Mouse (Mus musculus) urinary bladder, postnatal 4 days (tissue): ENCODE results near the gene Gm20388.

Source experiments
- DNase-seq, 2 experiments: peaks; one replicate each; pipeline ENCODE4 v3.0.0; 2021 to 2022; ENCODE audit warnings: low spot score in 2 of 2

Gene Gm20388

DNA sequence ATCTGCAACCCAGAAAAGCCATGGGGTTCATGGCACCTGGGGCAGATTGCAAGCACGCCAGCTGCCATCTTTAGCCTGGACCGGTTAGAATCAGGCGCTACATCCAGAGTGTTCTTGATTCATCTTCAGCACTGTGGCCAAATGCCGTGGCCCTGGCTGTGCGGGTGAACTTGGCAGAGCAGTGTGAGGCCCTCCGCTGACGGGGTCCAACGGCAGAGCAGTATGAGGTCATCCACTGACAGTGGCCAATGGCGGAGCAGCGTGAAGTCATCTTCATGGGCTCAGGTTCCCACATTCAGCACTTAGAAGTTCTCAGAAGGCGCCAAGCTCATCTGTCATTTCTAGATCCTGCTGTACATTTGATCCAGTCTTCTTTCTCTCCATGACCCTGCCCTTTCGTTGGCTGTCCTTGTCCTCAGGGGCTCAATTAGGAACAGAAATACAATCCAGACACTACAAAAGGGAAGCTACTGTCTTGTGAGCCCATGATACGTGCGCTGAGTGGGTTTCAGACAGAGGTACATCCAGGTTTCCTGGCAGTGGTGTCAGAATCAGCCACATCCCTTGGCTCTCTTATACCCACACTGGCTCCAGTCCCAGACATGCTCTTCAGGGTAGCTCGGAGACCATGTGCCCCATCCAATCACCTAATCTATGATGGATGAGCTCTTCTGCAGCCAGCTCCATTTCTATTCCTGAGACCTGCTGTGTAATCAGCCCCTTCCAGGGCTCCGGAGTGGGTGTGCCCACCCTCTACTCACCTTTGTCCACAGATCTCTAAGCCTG, 2329.8 kb downstream of the Gm20388 start:
- no peak for DNase-seq

- DNase-seq: no peak
These were observed 2332.7 kb downstream of the Gm20388 start for GRCm38 (mm10) chr8:122243310-122243709.

GRCm38 (mm10) chr8:122245161-122245560, 2334.5 kb downstream of the Gm20388 start:
- no peak for DNase-seq

- DNase-seq: no peak
These were observed 2335.9 kb downstream of the Gm20388 start for GRCm38 (mm10) chr8:122246257-122247211.

- DNase-seq: no peak
These were observed 2341.1 kb downstream of the Gm20388 start for GRCm38 (mm10) chr8:122251739-122252138.

DNA sequence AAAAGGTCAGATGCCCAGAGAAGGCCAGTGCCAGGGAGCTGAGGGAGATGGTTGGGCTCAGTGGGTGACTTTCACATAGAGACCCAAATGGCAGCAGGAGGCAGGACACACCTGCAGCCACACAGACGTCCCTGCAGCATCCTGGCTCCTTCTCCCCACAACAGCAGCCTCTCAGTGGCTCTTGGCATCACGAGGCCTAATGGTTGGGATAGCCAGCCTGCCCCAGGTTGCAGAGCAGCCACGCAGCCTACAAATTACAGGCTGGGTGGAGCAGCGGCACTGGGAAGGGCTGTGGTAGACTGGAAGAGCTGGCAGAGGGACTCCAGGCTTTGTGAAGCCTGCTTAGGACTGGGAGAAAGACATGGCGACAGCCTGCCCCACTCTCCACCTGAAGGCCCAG, 2341.7 kb downstream of the Gm20388 start:
- DNase-seq: no peak

- peak in 1 of 2 experiments; percentile 74 for DNase-seq
These were observed 2348.7 kb downstream of the Gm20388 start for GRCm38 (mm10) chr8:122259351-122259750.

DNA sequence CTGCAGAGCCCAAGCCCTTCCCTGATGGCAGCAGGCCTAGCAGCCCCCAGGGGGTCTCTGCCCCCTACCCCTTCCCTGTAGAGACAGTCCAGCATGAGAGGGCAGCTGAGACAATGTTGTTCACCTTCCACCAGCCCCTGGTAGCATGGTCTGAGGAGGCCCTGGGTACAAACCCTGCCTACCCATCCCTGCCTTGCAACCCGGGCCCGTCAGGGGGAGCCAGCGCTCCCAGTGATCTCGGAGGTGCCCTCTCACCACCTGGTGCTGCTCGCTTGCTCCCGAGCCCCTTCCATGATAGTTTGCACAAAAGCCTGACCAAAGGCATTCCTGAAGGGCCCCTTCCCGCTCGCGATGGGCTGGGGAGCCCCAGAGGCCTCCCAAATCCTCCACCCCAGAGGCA, 2350.1 kb downstream of the Gm20388 start:
- no peak for DNase-seq

DNA sequence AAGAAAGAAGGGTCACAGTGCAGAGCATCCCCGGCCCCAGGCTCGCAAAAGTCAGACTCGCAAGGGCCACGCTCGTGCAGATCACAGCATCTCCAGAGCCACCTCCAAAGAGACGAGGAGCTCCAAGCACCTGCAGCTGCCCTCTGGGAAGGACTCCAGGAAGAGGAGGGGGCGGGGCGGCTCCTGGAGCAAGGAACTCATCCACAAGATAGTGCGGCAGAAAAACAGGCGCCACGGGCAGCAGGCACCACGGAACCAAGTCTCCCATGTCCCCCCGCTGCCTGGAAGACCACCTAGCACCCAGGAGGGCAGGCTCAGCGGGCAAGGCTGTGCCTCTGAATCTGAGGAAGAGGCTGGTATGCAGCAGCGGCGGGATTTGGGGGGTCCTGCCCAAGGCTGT, 2352.2 kb downstream of the Gm20388 start:
- DNase-seq: no peak

DNA sequence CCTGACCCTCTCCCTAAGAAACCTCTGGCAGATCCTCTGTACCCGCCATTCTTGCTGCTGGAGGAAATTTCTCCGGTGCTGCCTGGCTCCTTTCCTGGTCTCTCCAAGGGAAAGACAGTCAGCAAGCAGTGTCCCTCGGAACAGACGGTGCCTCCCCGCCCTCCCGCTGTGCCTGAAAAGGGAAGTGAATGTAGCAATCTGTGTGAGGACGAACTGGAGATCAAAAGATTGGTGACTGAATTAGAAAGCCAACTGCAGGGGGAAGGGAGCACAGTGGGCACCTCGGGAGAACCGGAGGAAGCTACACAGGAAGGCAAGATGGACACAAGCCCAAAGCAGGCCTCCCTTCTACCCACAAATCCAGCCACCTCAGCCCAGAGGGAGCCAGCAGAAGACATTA, 2353.6 kb downstream of the Gm20388 start:
- DNase-seq: no peak

- no peak for DNase-seq
These were observed 2354.9 kb downstream of the Gm20388 start for GRCm38 (mm10) chr8:122265522-122265921.

GRCm38 (mm10) chr8:122266867-122267266, 2356.2 kb downstream of the Gm20388 start:
- no peak for DNase-seq

DNA sequence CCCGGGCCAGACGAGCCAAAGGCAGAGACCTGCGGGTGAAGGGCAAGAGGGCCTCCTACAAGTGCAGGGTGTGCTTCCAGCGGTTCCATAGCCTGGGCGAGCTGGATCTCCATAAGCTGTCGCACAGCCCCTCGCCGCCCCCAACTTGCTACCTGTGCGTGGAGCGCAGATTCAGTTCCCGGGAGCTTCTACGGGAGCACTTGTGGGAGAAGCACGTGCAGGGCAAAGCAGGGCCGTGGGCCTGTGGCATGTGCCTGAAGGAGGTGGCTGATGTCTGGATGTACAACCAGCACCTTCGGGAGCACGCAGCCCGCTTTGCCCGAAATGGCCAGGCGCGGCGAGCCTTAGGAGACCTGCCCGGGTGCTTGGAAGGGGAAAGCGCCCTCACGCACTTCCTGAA, 2358.2 kb downstream of the Gm20388 start:
- DNase-seq: no peak

DNA sequence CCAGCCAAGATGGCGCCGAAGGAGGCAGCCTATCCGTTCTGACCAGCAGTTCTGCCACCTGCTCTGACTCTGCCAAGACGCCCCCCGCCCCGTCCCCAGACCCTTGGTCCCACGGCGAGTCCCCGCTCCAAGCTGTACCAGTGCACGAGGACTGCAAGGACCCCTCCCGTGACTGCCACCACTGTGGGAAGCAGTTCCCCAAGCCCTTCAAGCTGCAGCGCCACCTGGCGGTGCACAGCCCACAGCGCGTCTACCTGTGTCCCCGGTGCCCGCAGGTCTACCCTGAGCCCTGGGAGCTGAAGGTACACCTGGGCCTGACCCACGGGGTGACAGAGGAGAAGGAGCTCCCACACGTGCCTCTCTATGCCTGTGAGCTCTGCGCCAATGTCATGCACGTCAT, 2358.8 kb downstream of the Gm20388 start:
- peak; percentile 56 to 83 for DNase-seq

DNA sequence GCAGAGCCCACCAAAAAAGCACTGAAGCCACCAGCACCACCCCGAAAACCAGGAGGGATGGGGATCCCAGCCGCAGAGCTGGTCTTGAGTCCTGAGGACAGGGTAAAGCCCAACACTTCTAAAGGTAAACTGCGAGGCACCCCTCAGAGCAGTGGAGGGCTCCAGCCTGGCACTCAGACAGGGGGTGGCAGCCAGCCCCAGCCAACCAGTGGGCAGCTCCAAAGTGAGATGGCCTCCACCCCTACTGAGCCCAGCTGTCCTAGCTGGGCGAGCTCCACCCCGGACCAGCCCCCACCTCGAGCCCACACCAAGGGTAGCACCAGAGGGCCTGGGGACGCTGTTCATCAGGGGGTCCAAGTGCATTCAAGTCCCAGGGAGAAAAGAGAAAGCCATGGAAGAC, 2359.9 kb downstream of the Gm20388 start:
- no peak for DNase-seq

GRCm38 (mm10) chr8:122273152-122273551, 2362.5 kb downstream of the Gm20388 start:
- DNase-seq: peak; percentile 67 to 82

DNA sequence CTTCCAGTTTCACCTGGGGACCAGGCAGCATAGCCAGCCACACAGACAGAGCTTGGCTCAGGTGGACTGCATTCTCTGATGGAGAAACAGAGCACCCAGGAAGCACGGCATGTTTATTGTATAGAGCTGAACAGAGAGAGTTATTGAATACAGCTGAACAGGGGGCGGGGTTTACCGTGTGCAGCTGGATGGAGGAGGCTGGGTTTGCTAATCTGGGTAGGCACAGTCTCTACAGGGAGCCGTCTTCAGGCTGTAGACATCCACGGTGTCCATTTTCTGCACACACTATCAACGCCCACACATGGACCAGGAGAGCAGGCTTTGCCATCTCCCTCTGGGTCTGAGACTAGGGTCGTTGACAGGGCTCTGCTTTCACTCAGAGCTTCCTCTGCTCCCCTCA, 2363.2 kb downstream of the Gm20388 start:
- DNase-seq: no peak

- DNase-seq: no peak
These were observed 2364.2 kb downstream of the Gm20388 start for GRCm38 (mm10) chr8:122274651-122275391.

DNA sequence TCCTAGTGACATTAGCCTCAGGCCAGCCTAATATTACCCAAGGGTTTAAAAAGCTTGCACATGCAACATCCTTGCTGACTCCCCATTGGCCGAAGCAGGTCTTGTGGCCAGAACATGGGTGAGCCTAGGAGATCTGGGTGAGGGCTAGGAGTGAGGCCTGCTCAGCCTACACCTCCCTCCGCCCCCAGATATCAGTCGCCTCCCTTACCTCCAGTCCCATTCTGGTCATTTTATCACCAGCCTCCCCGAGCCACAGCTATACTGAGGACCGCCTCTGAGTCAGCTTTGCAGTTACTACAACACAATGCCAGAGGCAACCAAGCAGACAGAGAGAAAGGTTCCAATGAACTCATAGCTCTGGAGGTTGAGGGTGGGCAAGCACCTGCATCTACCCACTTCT, 2365.7 kb downstream of the Gm20388 start:
- DNase-seq: no peak

GRCm38 (mm10) chr8:122277204-122277995, 2366.8 kb downstream of the Gm20388 start:
- DNase-seq: no peak

DNA sequence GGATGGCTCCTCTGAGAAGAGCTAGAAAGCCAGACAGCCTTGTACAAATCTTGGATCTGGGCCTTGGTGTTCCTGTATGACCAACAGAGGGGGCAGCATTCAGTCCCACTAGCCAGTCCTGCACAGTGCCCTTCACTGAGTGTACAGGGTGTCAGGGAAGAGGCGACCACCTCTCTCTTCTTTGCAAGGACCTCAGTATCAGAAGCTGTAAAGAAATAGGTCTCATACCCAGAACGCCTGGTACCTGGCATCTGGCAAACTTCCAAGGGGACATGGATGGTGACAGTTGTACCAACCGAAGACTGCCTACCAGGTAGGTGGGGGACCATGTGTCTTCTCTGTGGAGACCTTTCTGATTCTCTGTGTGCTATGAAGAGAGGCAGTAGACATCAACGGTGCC, 2369.5 kb downstream of the Gm20388 start:
- no peak for DNase-seq
